Mouse (Mus musculus) heart, adult 8-10 months (tissue): ENCODE results near the gene H2afv. TPM values are rescaled to one million over a fixed set of nuclear protein-coding genes. Genes with fewer than 3 reads are reported as not detected.
A peak's percentile ranks its signal among the peaks of the same experiment; 100 is the strongest.

ENCODE experiments used
- DNase-seq: peaks from one replicate; pipeline ENCODE4 v3.0.0; 2022; ENCODE audit warnings: low spot score
- microRNA-seq: library from miRNA; unstranded; fragments of <30 nt; microRNA quantifications from one replicate; pipeline ENCODE4 v1.2.0, GENCODE M21; 2022
- total RNA-seq, 4 experiments: library from RNA; stranded (reverse); gene quantifications; 2 replicates each; pipeline ENCODE4 v1.2.4; 2022

The H2afv gene
- total RNA-seq, 4 experiments from 2014 or later: 80.1 to 97.8 (median 88.2) TPM

- no peak for DNase-seq
Observed at GRCm38 (mm10) chr11:6390376-6391053, 53.7 kb downstream of the H2afv start.

- DNase-seq: no peak
Observed at GRCm38 (mm10) chr11:6389483-6389921, 54.7 kb downstream of the H2afv start.

DNA sequence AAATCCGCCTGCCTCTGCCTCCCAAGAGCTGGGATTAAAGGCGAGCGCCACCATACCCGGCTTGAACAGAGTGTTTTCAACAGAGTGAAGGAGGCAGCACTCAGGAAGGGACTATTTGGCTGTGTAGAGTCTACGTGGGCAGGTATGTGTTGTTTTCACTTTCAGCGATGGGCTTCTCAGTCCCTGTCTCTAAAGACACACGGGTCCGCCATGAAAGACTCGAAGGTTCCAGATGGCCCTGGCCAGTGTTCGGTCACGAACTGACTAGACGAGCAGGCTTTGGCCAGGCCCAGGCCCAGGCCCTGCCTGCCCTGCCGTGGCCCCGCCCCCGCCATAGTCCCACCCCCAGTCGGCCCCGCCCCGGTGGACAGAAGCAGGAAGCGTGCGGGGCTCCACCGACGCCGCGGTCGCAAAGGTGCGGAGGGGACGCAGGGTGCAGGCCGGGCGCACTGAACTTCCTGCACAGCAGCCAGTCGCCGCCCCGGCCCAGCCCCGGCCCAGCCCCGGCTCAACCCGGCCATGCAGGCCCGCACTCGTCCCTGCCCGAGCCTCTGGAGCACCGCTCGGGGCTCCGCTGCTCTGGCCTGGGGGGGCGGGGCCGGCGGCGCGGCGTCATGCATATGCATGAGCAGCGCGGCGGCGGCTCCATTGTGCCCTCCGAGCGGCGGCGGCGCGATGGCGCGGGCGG lies 55.4 kb downstream of the H2afv start, which contains the start of gene Zmiz2:
Zmiz2 (plus strand) TSS at position 349 of the 688 bp plus-strand sequence.
- peak; percentile 91 for DNase-seq

GRCm38 (mm10) chr11:6388126-6388725 lies 56.0 kb downstream of the H2afv start:
- no peak for DNase-seq

DNA sequence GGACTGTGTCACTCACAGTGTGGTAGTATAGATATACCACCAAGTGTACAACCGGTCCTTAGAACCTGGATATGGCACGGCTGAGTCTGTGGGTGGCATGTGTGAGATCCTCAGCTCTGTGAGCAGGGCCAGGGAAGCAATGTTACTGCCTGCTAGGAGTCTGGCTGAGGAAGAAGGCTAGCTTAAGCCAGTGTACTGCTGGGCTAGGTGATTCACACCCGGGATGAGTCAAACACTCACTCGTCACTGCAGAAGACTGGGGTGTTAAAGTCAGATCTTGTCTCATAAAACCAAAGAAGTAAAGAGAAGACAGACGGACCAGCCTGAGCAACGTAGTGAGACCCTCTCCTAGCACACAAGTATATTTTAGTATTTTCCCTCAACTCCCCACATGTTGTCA lies 63.3 kb downstream of the H2afv start:
- DNase-seq: no peak

Small RNAs within 50 kb of the gene (microRNA-seq; reads per million reads assigned to microRNA genes)
- gene Gm22123 (0.84 reads per million), gene Mir7651 (0.84 reads per million)

Other genes starting within 250 kb of the H2afv start
- not detected for gene A730071L15Rik, start 244.4 kb downstream of the H2afv start, total RNA-seq
- gene Nudcd3, start 244.0 kb downstream of the H2afv start, total RNA-seq: 10 to 100 TPM; 64.5 to 75.3 (median 71.5) TPM
- gene Npc1l1, start 214.3 kb downstream of the H2afv start, total RNA-seq: under 1 TPM in 1 of 4 experiments, not detected in 3; 0.06 TPM
- gene Ddx56, start 176.7 kb downstream of the H2afv start, total RNA-seq: 10 to 100 TPM; 22.6 to 23.5 (median 23.0) TPM
- gene Tmed4, start 169.6 kb downstream of the H2afv start, total RNA-seq: 100 to 1,000 TPM in 2 of 4 experiments, 10 to 100 TPM in 2; 96.9 to 111 (median 102) TPM
- gene Ogdh, start 152.8 kb downstream of the H2afv start, total RNA-seq: 1,000 to 10,000 TPM; 1,901 to 2,083 (median 1,945) TPM
- 10 to 100 TPM; 37.1 to 38.7 (median 37.5) TPM for gene Zmiz2, start 55.4 kb downstream of the H2afv start, total RNA-seq
- gene Ppia, start 29.0 kb downstream of the H2afv start, total RNA-seq: 100 to 1,000 TPM; 262 to 310 (median 280) TPM
- 10 to 100 TPM; 23.2 to 32.4 (median 28.9) TPM for gene Purb, start 31.5 kb upstream of the H2afv start, total RNA-seq
- gene Myo1g, start 76.5 kb upstream of the H2afv start, total RNA-seq: 1 to 10 TPM in 3 of 4 experiments, under 1 TPM in 1; 0.73 to 2.3 (median 1.2) TPM
- gene Ccm2, start 102.4 kb upstream of the H2afv start, total RNA-seq: 10 to 100 TPM; 26.3 to 33.8 (median 29.8) TPM
- gene Nacad, start 161.6 kb upstream of the H2afv start, total RNA-seq: under 1 TPM; 0.22 to 0.65 (median 0.50) TPM
- 100 to 1,000 TPM in 3 of 4 experiments, 10 to 100 TPM in 1; 96.9 to 117 (median 106) TPM for gene Tbrg4, start 181.6 kb upstream of the H2afv start, total RNA-seq
- not detected for gene Wap, start 194.2 kb upstream of the H2afv start, total RNA-seq
- 1 to 10 TPM; 4.0 to 5.6 (median 5.5) TPM for gene Ramp3, start 214.1 kb upstream of the H2afv start, total RNA-seq